Mouse (Mus musculus): ENCODE measurements around the gene Rpl41.
A peak's percentile ranks its signal among the peaks of the same experiment; 100 is the strongest.

DNA sequence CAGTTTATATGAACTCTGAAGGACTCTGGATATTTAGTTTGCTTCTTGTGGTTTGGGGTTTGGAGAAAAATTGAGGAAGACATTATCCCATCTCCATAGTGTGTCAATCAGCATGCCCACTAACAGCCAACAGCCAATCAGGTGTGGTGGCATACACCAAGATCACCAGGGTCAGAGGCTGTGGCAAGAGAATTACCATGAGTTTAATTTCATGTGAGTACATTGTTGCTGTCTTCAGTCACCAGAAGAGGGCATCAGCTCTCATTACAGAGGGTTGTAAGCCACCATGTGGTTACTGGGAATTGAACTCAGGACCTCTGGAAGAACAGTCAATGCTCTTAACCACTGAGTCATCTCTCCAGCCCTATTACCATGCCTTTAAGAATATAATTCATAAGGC lies 7.2 kb upstream of the Rpl41 start:
- TF ChIP-seq CTCF (IDR thresholded peaks at IDR 0.05): peak; percentile 45
- TF ChIP-seq POLR2A (IDR thresholded peaks at IDR 0.05; ENCODE audit: insufficient read depth, low read depth, low read length): no peak
